Mouse (Mus musculus): ENCODE results near the gene Gm17304.

Gm17304 gene

DNA sequence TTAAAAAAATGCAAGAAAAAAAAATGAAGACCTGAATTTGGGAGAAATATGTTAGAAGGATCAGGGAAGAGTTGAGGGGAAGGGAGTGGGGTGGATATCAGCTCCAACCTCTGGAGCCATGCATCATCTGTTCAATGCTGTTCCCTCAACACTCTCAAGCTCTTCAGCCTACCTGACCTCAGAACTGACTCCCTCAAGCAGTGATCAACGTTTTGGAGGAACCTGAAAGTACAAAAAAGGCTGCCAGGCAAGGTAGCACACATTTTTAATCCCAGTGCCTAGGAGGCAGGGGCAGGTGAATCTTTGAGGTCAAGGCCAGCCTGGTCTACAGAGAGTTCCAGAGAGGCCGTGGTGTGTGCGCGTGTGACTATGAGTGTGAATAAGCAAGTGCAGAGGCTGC, at the start of gene Gm17304:
Gm17304 (plus strand) TSS at position 301 of the 400 bp plus-strand sequence.
- no peak for DNase-seq

DNA sequence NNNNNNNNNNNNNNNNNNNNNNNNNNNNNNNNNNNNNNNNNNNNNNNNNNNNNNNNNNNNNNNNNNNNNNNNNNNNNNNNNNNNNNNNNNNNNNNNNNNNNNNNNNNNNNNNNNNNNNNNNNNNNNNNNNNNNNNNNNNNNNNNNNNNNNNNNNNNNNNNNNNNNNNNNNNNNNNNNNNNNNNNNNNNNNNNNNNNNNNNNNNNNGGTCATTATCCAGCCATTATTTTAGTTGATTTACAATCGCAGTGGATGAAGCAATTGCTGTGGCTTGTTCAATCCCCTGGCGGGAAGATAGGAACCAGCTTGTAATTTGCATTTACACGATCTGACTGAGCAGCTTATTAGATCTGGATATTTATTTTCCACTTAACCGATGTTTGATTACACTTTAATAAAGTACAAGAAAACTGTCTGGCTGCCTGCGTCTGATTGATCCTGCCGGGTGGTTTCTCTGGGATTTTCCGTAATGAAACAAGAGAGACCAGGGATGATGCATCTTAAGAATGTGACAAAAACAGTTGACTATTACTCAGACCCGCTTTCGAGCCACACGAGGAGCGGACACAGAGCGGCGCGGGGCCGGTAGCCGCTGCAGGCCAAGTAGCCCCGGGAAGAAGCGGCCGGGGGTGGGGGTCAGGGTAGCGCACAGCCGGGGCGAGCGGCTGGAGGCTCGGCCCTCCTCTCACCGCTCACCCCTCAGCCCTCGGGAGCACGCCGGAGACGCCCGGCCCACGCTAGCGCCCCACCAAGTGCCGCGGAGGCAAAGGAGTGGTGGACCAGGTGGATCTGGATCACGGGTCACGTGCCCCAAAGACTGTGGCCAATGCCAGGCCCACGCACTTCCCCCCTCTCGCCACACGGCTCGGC, 48.0 kb upstream of the Gm17304 start:
- DNase-seq, result no peak

DNA sequence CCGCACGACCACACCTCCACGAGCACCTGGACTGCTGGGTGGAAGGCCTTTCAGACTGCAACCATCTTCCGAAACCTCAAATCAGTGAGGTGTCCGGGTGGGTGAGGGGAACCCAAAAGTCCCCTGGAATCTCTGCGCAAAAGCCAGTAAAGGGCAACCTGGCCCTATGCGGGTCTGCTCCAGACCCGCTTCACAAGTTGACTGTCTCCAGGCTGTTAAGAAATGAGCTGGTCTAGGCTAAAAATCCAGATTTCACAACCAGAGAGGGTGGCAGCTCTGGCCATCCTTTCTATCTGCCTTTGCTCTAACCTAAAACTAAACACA, 47.4 kb upstream of the Gm17304 start:
- no peak for DNase-seq

DNA sequence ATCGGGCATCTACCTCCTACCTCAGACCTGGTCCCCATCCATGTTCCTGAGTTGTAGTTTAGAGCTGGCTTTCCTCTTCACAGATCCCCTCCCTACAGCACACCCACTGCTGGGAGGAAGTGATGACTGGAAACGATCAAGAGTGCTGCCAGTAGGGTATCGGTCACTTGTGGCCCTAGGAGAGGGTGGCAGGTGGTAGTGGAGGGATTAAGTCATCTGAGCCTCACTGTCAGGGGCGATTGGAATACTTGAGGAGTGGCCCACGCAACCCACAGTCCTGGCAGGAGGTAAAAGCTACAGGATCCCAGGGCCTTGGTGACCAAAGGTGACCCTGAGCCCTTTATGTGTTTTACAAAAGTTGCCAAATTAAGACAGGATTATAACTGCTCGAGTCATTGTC, 42.9 kb upstream of the Gm17304 start:
- DNase-seq, result no peak

DNA sequence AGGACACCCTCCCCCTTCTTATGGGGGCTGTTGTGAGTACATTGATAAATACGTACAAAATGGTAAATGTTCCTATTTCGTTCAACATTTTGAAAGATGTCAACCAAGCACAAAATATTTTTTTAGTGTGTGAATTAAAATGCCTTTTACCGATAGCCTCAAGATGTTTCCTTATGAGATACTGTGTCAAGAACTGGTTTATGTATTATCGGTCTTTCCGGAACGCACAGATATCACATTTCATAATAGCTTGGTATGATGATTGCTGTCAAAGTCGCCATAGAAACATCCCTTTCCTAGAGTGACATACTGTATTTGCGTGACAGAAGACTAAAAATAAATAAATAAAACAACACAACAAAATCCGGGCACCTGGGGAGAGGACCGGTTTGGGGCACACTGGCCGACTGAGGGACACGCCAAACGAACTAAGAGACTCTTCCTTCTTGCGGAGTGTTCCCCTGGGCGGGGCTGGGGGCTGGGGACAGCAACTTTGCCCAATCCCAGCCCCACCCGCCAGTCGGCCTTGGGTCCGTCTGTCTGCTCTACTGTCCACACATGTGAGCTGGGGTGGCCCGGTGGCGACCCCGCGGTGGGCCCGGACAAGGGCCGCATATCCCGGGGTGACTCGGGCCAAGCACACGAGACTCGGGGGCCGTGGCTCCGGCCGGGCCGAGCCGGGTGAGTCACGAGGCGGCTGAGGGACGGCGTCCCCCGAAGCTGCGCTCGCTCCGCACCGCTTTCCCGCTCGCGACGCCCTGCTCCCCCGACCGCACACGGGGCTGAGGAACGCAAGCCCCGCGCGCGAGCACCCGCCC, 34.9 kb upstream of the Gm17304 start:
- peak; percentile 27 for DNase-seq

DNA sequence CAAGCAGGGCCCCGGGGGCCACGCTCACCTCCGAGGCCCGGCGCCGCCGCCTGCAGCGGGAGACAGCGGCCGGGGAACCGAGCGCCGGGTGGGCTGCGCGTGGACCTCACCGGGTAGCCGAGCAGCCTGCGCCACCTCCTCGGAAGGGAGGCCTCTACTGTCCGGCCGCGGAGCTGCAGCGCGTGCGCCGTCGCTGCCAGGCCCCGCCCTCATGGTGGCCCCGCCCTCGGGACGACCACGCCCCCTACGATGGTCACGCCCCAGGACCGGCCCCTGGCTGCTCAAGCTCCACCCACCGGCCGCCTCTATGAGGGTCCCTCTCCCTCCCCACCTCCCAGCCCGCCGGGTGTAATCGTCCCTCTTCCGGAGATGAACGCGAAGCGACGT, 34.3 kb upstream of the Gm17304 start:
- DNase-seq, result peak; percentile 81

DNA sequence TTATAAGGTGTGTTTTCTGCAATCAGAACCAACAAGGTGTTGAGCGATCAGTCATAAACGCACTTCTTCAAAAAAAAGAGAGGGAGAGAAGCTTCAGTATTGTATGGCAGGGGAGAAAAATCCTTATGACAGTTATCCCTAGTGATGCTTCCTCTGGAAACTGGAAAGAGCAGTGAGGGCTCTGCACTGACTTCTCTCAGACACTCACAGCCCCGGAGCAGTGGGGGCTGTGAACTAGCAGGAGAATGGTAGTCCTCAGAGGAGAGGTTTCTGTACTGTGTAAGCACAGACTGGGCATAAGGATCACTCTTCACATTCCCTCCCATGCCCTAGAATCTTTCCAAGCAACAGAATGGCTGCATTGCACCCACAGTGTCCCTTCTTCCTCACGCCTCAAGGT, 33.8 kb upstream of the Gm17304 start:
- DNase-seq, result no peak

DNA sequence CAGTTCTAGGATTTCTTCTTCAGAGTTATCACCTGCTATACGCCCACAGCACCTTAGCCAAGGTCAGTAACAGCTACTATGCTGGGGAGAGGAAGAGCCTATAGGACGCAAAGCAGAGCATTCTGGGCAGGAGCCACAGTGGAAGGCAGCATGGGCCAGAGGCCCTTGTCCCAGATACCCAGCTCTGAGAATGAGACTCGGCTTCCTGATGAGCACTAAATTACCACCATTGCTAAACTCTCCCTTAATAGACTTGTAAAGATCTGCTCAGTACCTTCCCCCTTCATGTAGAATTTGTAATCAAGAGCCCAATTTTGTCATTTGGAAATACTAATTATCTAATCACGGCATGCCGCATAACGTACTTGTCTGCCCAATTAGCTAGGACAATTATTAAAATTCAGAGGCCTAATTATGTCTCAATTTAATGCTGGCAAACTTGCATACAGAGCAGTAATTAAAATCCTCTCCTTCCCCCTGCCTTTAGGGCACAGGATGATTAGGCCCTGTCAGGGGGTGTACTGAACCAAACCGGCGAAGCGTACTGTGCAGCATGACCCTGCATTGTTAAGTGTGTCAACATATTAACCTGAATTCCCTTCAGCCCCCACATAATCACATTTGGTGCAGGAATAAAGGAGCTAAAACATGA, 31.5 kb upstream of the Gm17304 start:
- no peak for DNase-seq

DNA sequence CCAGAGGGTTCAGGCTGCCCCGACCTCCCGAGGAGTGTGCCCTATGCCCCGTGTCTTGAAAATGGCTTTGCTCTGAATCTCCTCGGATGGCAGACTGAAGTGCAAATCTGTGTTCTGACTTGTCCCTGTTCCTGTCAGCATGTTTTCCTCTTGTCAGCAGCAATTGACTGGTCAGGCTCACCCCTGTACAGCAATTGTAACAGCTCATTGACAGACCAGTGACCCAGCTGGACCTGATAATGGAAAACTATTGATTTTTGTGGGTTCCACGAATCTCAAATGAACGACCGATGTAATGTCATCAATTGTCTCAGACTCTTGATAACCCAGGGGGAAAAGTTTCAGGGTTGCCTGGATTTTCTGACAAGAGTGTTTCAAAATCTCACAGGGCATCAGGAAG, 28.0 kb upstream of the Gm17304 start:
- no peak for DNase-seq

DNA sequence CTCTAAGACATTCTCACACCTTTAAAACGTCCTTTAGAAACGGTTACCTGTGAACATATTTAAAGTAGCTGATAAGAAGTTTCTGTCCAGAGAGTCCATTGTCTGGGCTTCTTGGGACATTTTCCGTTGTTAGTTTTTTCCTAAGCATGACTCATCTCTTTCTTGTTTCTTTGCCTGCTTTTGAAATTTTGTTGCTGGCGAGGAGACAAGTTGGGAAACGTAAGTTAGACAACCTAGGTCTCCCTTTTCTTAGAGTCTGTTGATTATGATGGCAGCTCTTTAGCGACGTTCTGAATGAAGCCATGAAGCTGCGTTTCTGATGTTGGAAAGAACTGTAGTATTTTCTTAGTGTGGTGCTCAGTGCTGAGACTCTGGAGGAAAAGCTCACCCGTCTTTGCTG, 19.9 kb upstream of the Gm17304 start:
- no peak for DNase-seq

DNA sequence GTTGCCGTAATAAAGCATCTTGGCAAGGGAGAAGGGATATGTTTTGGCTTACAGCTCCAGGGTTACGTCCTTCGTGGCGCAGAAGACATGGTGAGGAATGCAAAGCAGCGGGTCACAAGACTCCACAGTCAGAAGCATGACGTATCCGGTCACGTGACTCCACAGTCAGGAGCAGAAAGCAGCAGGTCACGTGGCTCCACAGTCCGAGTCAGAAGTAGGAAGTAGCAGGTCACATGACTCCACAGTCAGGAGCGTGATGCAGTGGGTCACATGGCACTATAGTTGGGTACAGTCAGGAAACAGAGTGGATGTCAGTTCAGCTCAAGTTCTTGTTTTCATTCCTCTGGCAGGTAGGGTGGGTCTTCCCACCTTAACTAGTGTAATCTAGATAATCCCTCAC, 19.2 kb upstream of the Gm17304 start:
- peak; percentile 21 for DNase-seq

DNA sequence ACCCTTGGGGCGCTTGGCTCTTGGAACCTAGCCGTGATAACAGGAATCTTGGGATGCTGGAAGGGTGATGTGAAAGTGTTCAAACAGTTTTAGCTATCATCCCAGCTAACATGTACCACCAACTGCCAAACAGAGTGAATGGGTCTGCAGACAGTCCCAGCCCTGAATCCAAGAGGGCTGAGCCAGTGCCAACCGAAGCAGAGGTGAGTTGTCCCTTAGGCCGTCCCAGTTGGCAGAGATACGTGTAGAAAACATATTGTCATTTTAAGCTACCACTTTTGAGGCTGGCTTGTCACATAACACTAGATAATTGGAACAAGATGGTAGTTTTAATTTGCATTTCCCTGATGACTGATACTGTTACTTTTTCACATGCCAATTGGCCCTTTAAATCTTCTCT, 18.2 kb upstream of the Gm17304 start:
- DNase-seq, result no peak

DNA sequence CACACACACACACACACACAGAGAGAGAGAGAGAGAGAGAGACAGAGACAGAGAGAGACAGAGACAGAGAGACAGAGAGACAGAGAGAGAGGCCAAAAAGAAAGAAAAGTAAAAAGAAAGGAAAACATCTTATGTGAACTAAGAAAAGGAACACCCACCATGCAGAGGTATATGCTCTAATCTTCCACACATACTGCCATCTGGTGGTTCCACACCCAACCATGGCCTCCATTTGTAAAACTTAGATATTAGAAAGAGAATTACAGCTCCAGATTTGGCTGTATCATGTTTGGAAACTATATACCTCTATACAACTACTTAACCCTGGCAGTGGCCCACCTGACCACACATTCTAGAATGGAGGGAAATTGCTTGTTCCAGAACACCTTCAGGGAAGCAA, 14.5 kb upstream of the Gm17304 start:
- DNase-seq, result no peak

DNA sequence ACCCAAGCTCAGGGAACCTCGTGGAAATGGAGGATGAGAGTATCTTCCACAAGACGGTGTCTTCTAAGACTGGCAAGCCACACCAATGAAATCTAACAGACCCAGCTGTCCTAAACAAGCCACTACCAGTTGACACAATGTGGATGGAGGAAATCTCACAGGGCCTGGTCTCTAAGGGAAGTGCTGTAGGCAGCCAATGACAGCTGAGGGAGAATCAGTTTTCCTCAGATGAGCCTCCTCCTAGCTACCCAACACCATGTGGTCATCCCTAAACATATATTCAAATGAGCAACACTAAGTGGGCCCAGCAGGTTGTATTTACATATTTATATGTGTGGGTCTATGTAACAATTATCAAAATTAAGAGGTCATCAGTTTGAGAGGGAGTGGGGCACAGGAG, 11.4 kb upstream of the Gm17304 start:
- DNase-seq, result no peak

DNA sequence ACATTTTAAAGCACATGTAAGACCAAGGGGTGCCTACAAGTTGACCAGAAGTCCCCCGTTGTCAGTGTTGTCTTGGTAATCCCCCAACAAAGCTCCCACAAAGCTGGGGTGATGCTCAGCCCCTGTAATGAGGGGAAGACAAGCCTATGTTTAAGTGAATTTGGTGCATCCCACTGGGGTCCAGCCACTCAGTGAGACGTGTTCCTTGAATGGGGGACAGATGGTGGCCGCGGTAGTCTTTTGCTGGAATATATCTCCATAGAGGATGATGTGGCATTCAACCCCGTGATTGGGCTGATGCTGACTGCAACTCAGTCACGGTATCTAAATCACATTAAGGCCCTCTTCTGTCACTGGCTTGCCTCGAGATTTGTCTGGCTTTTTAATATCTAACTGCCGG, 9.4 kb upstream of the Gm17304 start:
- DNase-seq, result no peak

DNA sequence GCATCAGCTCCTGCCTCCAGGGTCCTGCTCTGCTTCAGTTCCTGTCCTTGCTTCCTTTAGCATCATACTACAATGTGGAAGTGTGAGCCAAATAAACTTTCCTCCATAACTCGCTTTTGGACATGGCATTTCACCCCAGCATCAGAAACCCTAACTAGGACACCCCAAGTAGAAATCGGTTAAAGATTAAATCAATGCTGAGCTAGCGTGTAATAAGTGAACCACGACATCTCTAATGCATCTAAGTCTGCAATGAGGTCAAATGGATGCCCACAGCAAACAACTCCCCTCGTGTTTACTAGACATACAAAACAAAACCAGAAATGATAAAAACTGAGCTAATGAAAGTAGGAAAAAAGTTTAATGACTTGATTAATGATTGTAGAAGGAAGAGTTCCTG, 4.5 kb upstream of the Gm17304 start:
- no peak for DNase-seq

DNA sequence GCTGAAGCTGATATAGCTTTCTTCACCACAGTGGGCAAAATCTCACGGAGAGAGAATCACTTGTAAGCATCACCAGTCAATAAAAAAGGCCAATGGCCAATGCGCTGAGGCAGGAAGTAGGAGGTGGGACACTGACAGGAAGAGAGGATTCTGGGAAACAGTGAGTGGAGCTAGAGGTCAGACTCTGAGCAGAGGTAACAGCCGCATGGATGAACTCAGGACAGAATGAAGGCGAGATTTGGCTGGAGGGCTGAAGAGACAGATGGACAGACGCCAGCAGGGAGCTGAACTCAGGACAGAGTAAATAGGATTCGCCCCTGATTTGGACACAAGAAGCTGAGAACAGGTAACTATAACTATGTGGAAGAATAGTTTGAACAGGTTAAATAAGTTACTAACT, 3.8 kb upstream of the Gm17304 start:
- DNase-seq, result no peak

DNA sequence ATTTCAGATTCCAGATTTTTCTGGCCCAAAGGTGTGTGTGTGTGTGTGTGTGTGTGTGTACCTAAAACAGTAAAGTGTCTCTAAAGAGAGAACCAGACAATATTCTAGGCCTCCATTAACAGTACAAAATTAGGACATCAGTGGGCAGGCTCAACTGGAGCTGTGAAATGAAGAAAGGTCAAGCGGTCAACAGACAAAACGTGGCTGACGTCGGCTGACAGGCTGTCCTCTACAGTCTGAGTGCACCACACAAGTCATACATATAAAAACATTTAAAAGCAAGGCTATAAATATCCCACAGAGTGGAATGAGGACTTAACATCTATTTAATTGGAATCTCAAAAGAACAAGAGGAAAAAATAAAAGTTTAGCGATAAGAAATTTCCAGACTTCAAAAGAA, 1.8 kb upstream of the Gm17304 start:
- DNase-seq, result no peak

DNA sequence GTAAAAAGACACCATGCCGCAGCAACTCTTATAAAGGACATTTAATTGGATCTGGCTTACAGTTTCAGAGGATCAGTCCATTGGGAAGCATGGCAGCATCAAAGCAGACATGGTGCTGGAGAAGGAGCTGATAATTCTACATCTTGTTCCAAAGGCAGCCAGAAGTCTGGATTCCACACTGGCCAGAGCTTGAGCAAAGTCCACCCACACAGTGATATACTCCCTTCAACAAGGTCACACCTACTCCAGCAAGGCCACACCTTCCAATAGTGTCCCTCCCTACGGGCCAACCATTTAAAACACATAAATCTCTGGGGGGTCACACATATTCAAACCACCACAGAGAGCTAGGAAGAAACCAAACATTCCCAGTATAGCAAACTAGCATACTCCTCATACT, 3.3 kb downstream of the Gm17304 start:
- DNase-seq, result no peak

DNA sequence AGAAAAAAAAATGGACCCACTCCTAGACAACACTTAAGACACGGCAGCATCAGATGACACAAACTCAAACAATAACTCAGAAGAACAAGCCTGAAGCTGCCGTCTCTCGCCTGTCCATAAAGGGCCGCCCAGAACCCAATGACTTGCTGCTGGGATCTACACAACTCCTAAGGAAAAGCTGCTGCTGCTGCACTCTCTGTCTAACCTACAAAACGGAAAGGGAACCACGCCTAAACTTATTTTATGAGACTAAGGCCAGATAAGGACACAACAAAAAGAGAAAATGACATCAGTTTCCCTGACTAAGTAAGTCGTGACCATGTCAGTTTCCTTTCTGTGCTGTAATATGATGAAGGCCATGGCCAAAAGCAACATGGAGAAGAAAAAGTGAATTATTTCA, 5.7 kb downstream of the Gm17304 start:
- DNase-seq, result no peak

DNA sequence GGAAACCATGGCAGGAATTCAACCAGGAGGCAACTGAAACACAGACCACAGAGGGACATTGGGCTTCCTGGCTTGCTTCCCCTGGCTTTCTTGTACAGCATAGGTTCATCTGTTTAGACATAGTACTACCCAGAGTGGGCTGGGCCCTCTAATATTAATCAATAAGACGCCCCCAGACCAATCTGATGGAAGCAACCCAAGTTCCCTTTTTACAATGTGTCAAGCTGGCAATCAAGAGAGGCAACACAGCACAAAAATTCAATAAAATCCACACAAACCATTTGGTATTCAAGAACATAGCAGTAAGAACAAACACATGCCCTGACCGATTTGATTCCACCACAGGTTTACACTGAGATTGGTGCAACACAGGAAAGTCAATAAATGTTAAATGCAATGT, 6.1 kb downstream of the Gm17304 start:
- DNase-seq, result no peak

DNA sequence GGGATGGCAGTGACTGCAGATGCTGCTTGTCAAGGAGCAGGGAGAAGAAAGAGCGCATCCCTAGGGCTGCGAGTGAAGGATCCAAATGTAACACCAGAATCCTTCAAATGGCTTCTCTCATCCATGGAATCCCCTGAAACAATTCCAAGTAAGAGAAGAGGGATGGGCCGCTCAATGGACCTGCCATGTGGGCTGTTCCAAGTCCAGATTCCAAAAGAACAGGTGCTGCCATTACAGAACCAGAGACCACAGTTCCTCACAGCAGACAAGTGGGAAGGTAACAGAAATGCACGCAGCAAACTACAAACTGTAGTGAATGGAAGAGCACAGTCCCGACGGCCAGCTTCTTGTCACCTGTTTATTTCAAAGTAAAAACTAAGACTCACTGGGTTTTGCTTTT, 11.5 kb downstream of the Gm17304 start:
- DNase-seq, result no peak

DNA sequence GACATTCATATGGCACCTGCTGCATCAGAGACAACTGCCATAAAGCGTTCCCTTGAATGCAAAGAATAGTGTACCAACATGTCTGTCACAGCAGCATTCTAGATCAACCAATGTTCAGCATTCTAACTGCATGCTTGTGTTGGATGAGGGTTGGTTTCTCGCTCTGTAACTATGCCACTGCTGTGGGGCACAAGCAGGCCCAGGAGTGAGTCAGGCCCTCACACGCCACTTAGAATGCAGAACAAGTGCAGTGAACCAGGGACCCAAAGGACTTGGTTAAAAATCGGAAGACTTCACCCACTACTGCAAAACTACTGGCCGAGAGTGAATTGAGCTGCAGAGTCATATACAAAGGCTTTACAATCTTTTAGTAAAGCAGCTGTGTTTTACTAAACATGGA, 13.3 kb downstream of the Gm17304 start:
- DNase-seq, result no peak

DNA sequence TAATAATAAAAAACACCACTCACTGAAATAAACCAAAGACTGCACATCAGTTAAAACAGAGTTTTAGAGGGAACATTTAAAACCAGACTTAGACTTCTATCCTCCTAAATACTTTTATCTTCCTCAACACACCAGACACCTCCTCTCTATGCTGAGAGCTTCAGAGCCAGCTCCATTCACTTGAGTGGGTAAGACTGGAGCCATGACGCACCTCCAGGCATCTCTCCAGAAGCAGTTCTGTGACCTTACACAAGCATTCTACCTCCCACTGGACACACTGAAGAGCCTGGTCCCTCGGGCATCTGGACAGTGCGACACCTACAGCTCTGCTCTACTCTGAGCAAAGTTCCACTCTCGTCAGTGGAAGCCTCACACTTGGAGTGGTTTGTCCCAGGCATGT, 14.4 kb downstream of the Gm17304 start:
- DNase-seq, result no peak
